Mouse (Mus musculus): ENCODE results near the gene Pes1. TPM values are rescaled to one million over a fixed set of nuclear protein-coding genes. Genes with fewer than 3 reads are reported as not detected.
A peak's percentile ranks its signal among the peaks of the same experiment; 100 is the strongest.

The Pes1 gene
- polyA plus RNA-seq, 1 experiment from 2014 or later, result 81.8 TPM

GRCm38 (mm10) chr11:3973081-3973480, 9.3 kb downstream of the Pes1 start:
- Histone ChIP-seq H3K27ac (no peak overlapping the region), H3K4me1 (replicated peaks) (no peaks in the 10 kb centered on the region), H3K27me3 (ENCODE audit: insufficient read depth, poor library complexity, severe bottlenecking) (no peaks in the 10 kb centered on the region), H3K4me3 (no peak overlapping the region), H3K36me3 (peaks cover 100% of the 10 kb centered on the region), H3K9me3 (no peaks in the 10 kb centered on the region)
- DNase-seq (ENCODE audit: low spot score), result no peak
- WGBS, result 93% methylated on average over 7 of the region's 7 CpGs

- Histone ChIP-seq H3K4me1 (replicated peaks) (no peaks in the 10 kb centered on the region), H3K27me3 (ENCODE audit: insufficient read depth, poor library complexity, severe bottlenecking) (no peaks in the 10 kb centered on the region), H3K36me3 (peaks cover 100% of the 10 kb centered on the region)
Observed at GRCm38 (mm10) chr11:3974311-3974710, 10.5 kb downstream of the Pes1 start.

GRCm38 (mm10) chr11:3976678-3977077, 12.9 kb downstream of the Pes1 start, which contains the start of gene 4930556J24Rik:
4930556J24Rik (minus strand) TSS chr11:3976778.
- 0 out of 2 replicates have a peak, but pooled peaks cover under 1% of the 10 kb centered on the region for H3K4me1 ChIP-seq (replicated peaks)
- no peaks in the 10 kb centered on the region for H3K9me3 ChIP-seq
- WGBS, result 94% methylated on average over 6 of the region's 6 CpGs
- H3K36me3 ChIP-seq, result peaks cover 99% of the 10 kb centered on the region
- no peak within 1 kb of the TSS for H3K27ac ChIP-seq
- H3K4me3 ChIP-seq, result no peak within 1 kb of the TSS
- no peaks in the 10 kb centered on the region for H3K27me3 ChIP-seq (ENCODE audit: insufficient read depth, poor library complexity, severe bottlenecking)
- no peak for DNase-seq (ENCODE audit: low spot score)

More at GRCm38 (mm10) chr11:3974311-3974710, 10.5 kb downstream of the Pes1 start:
- Histone ChIP-seq H3K4me3 (no peak overlapping the region), H3K9me3 (no peaks in the 10 kb centered on the region), H3K27ac (no peak overlapping the region)
- no peak for DNase-seq (ENCODE audit: low spot score)
- WGBS, result 52% methylated on average over 3 of the region's 3 CpGs

- Histone ChIP-seq H3K27me3 (ENCODE audit: insufficient read depth, poor library complexity, severe bottlenecking) (peaks cover 6% of the 10 kb centered on the region), H3K9me3 (no peaks in the 10 kb centered on the region), H3K36me3 (peaks cover 82% of the 10 kb centered on the region), H3K4me1 (replicated peaks) (peaks cover 16% of the 10 kb centered on the region), H3K4me3 (no peak overlapping the region), H3K27ac (no peak overlapping the region)
- DNase-seq (ENCODE audit: low spot score), result no peak
- 92% methylated on average over 5 of the region's 5 CpGs for WGBS
Observed at GRCm38 (mm10) chr11:3978421-3978820, 14.6 kb downstream of the Pes1 start.

GRCm38 (mm10) chr11:3981536-3981935, 17.8 kb downstream of the Pes1 start:
- Histone ChIP-seq H3K27me3 (ENCODE audit: insufficient read depth, poor library complexity, severe bottlenecking) (peaks cover 23% of the 10 kb centered on the region), H3K4me1 (replicated peaks) (peaks cover 32% of the 10 kb centered on the region), H3K27ac (no peak overlapping the region), H3K4me3 (no peak overlapping the region), H3K9me3 (no peaks in the 10 kb centered on the region), H3K36me3 (peaks cover 51% of the 10 kb centered on the region)
- DNase-seq (ENCODE audit: low spot score), result no peak
- WGBS, result 72% methylated on average over 6 of the region's 6 CpGs

- Histone ChIP-seq H3K9me3 (no peaks in the 10 kb centered on the region), H3K4me1 (replicated peaks) (peaks cover 32% of the 10 kb centered on the region), H3K4me3 (peak overlapping the region; percentile 55; the same call in 1 of the 2 replicates), H3K36me3 (peaks cover 41% of the 10 kb centered on the region), H3K27me3 (ENCODE audit: insufficient read depth, poor library complexity, severe bottlenecking) (peaks cover 23% of the 10 kb centered on the region), H3K27ac (peak overlapping the region; percentile 66; the same call in 1 of the 2 replicates)
- DNase-seq (ENCODE audit: low spot score), result no peak
- WGBS, result 66% methylated on average over 7 of the region's 7 CpGs
Observed at GRCm38 (mm10) chr11:3982275-3983209, 18.8 kb downstream of the Pes1 start.

GRCm38 (mm10) chr11:3983291-3983862, 19.6 kb downstream of the Pes1 start, which contains the start of gene Gal3st1:
Gal3st1 (plus strand) TSS chr11:3983636.
- WGBS, result under 1% methylated on average over 36 of the region's 37 CpGs
- no peaks in the 10 kb centered on the region for H3K9me3 ChIP-seq
- peak within 1 kb of the TSS; percentile 55 for H3K4me3 ChIP-seq
- DNase-seq (ENCODE audit: low spot score), result peak; percentile 45
- H3K27ac ChIP-seq, result peak within 1 kb of the TSS; percentile 66
- peaks cover 23% of the 10 kb centered on the region for H3K27me3 ChIP-seq (ENCODE audit: insufficient read depth, poor library complexity, severe bottlenecking)
- H3K4me1 ChIP-seq (replicated peaks), result peaks cover 32% of the 10 kb centered on the region
- H3K36me3 ChIP-seq, result peaks cover 32% of the 10 kb centered on the region

GRCm38 (mm10) chr11:3983863-3984745, 20.3 kb downstream of the Pes1 start:
- Histone ChIP-seq H3K9me3 (no peaks in the 10 kb centered on the region), H3K36me3 (peaks cover 25% of the 10 kb centered on the region), H3K4me3 (peak overlapping the region; percentile 55), H3K4me1 (replicated peaks) (peaks cover 32% of the 10 kb centered on the region), H3K27ac (peak overlapping the region; percentile 66), H3K27me3 (ENCODE audit: insufficient read depth, poor library complexity, severe bottlenecking) (peaks cover 23% of the 10 kb centered on the region)
- WGBS, result 9% methylated on average over 15 of the region's 15 CpGs
- peak; percentile 30 for DNase-seq (ENCODE audit: low spot score)

GRCm38 (mm10) chr11:3989748-3990147, 26.0 kb downstream of the Pes1 start:
- Histone ChIP-seq H3K4me1 (replicated peaks) (peaks cover 3% of the 10 kb centered on the region), H3K27me3 (ENCODE audit: insufficient read depth, poor library complexity, severe bottlenecking) (peaks cover 4% of the 10 kb centered on the region; the same call in 1 of the 2 replicates), H3K27ac (no peak overlapping the region), H3K4me3 (no peak overlapping the region), H3K9me3 (no peaks in the 10 kb centered on the region), H3K36me3 (no peaks in the 10 kb centered on the region)
- 53% methylated on average over 3 of the region's 3 CpGs for WGBS
- DNase-seq (ENCODE audit: low spot score), result no peak

- DNase-seq (ENCODE audit: low spot score), result no peak
Observed at GRCm38 (mm10) chr11:3993132-3993531, 29.4 kb downstream of the Pes1 start.

GRCm38 (mm10) chr11:3993914-3994313, 30.1 kb downstream of the Pes1 start:
- H3K27ac ChIP-seq, result no peak overlapping the region
- no peaks in the 10 kb centered on the region for H3K9me3 ChIP-seq
- WGBS, result 89% methylated on average over 6 of the region's 6 CpGs
- peaks cover 12% of the 10 kb centered on the region for H3K4me1 ChIP-seq (replicated peaks)
- DNase-seq (ENCODE audit: low spot score), result no peak
- H3K4me3 ChIP-seq, result no peak overlapping the region
- no peaks in the 10 kb centered on the region for H3K36me3 ChIP-seq
- H3K27me3 ChIP-seq (ENCODE audit: insufficient read depth, poor library complexity, severe bottlenecking), result peaks cover 26% of the 10 kb centered on the region

More at GRCm38 (mm10) chr11:3993132-3993531, 29.4 kb downstream of the Pes1 start:
- no peaks in the 10 kb centered on the region for H3K9me3 ChIP-seq
- H3K27me3 ChIP-seq (ENCODE audit: insufficient read depth, poor library complexity, severe bottlenecking), result peaks cover 18% of the 10 kb centered on the region
- no peaks in the 10 kb centered on the region for H3K36me3 ChIP-seq
- H3K4me1 ChIP-seq (replicated peaks), result peaks cover 5% of the 10 kb centered on the region
- no peak overlapping the region for H3K4me3 ChIP-seq
- no peak overlapping the region for H3K27ac ChIP-seq
- WGBS, result 78% methylated on average over 6 of the region's 6 CpGs

- H3K9me3 ChIP-seq, result no peaks in the 10 kb centered on the region
- no peak for DNase-seq (ENCODE audit: low spot score)
- no peaks in the 10 kb centered on the region for H3K36me3 ChIP-seq
- H3K4me1 ChIP-seq (replicated peaks), result peaks cover 12% of the 10 kb centered on the region
- H3K27me3 ChIP-seq (ENCODE audit: insufficient read depth, poor library complexity, severe bottlenecking), result peaks cover 42% of the 10 kb centered on the region
- H3K4me3 ChIP-seq, result no peak overlapping the region
- H3K27ac ChIP-seq, result no peak overlapping the region
- 89% methylated on average over 5 of the region's 5 CpGs for WGBS
Observed at GRCm38 (mm10) chr11:3995511-3995910, 31.7 kb downstream of the Pes1 start.

Measured in hindbrain, embryonic 10.5 days (tissue).